Mouse (Mus musculus) heart, embryonic 14.5 days (tissue): ENCODE data around the gene Mecom. TPM values are rescaled to one million over a fixed set of nuclear protein-coding genes. Genes with fewer than 3 reads are reported as not detected.
"Not testable (repeated sequence)": the region's sequence is repeated elsewhere in the genome, so short reads cannot be mapped to it uniquely, and the experiment has no call there.

Experiments
- ATAC-seq: fragments of 200-750 bp; cut with Nextera tagmentation; 2 replicates; pipeline ENCODE4 v1.8.0; 2017; ENCODE audit warnings: low read depth, moderate TSS enrichment; ENCODE audit not compliant: insufficient number of reproducible peaks, insufficient read depth, low FRiP score
- H3K27ac ChIP-seq, 2 experiments: fragments of 200-500 bp in 1 of 2; fragments of 300-500 bp in 1 of 2; sonication (generic) in 1 of 2; replicated peaks in 1 of 2; 2 replicates each; pipeline ENCODE4 v1.5.1; 2012 to 2014; ENCODE audit warnings: low read depth in 2 of 2, low read length in 2 of 2, control low read depth in 1 of 2, mild to moderate bottlenecking in 1 of 2, mixed read lengths in 1 of 2; ENCODE audit not compliant: control insufficient read depth in 1 of 2, insufficient read depth in 1 of 2
- H3K27me3 ChIP-seq: fragments of 300-500 bp; sonication (generic); 2 replicates; pipeline ENCODE4 v1.6.1; 2014; ENCODE audit warnings: mild to moderate bottlenecking, low read length, control low read depth; ENCODE audit not compliant: control insufficient read depth, insufficient read depth
- H3K36me3 ChIP-seq: fragments of 300-500 bp; sonication (generic); 2 replicates; pipeline ENCODE4 v1.6.1; 2014; ENCODE audit warnings: mild to moderate bottlenecking, control low read depth, low read length, mixed read lengths; ENCODE audit not compliant: control insufficient read depth, insufficient read depth
- H3K4me1 ChIP-seq, 2 experiments: fragments of 200-500 bp in 1 of 2; fragments of 300-500 bp in 1 of 2; sonication (generic) in 1 of 2; 2 replicates each; pipeline ENCODE4 v1.6.1; 2012 to 2014; ENCODE audit warnings: low read length in 2 of 2, control low read depth in 1 of 2, mixed read lengths in 1 of 2; ENCODE audit not compliant: control insufficient read depth in 2 of 2, insufficient read depth in 2 of 2
- H3K4me2 ChIP-seq: fragments of 300-500 bp; sonication (generic); 2 replicates; pipeline ENCODE4 v1.6.1; 2014; ENCODE audit warnings: mild to moderate bottlenecking, low read length
- H3K4me3 ChIP-seq, 2 experiments: fragments of 200-500 bp in 1 of 2; fragments of 300-500 bp in 1 of 2; sonication (generic) in 1 of 2; 2 replicates each; pipeline ENCODE4 v1.5.1; 2012 to 2014; ENCODE audit warnings: low read length in 2 of 2, mild to moderate bottlenecking in 2 of 2, control low read depth in 1 of 2, low read depth in 1 of 2, moderate library complexity in 1 of 2; ENCODE audit not compliant: control insufficient read depth in 1 of 2, insufficient read depth in 1 of 2
- H3K9ac ChIP-seq: fragments of 300-500 bp; sonication (generic); 2 replicates; pipeline ENCODE4 v1.6.1; 2014; ENCODE audit warnings: mild to moderate bottlenecking, low read length
- H3K9me3 ChIP-seq: fragments of 300-500 bp; sonication (generic); 2 replicates; pipeline ENCODE4 v1.6.1; 2016; ENCODE audit warnings: low read length, control low read depth; ENCODE audit not compliant: control insufficient read depth
- WGBS: fragments of 180-500 bp; shearing (Covaris S2); extraction: QIAGEN DNeasy Blood & Tissue Kit; methylation state at CpG from one replicate; pipeline ENCODE4 v1.1.7; 2014; 5-methylcytosine and 5-hydroxymethylcytosine counted together
- polyA plus RNA-seq: library from polyadenylated mRNA; unstranded; fragments of >200 nt; fragmentation: Nextera tagmentation; extraction: Ambion mirVana; gene quantifications from 2 replicates; pipeline ENCODE4 v1.2.1, GENCODE M21; 2014

Mecom gene
- polyA plus RNA-seq, 1 experiment from 2014 or later, result 23.0 TPM

GRCm38 (mm10) chr3:30545246-30545645 lies 2.6 kb downstream of the Mecom start:
- H3K36me3 ChIP-seq, result no peaks in the 10 kb centered on the region
- no peaks in the 10 kb centered on the region for H3K9me3 ChIP-seq
- no peak overlapping the region for H3K4me3 ChIP-seq
- WGBS, result 86% methylated on average over 5 of the region's 5 CpGs
- peaks cover 15 to 20% of the 10 kb centered on the region in 2 experiments for H3K4me1 ChIP-seq
- no peak overlapping the region for H3K27ac ChIP-seq
- no peaks in the 10 kb centered on the region for H3K27me3 ChIP-seq
- no peak overlapping the region for H3K9ac ChIP-seq
- no peak overlapping the region for H3K4me2 ChIP-seq
- no peak for ATAC-seq

GRCm38 (mm10) chr3:30544305-30544704 lies 3.5 kb downstream of the Mecom start:
- Histone ChIP-seq H3K27ac (no peak overlapping the region; a peak in 1 of 4 replicates), H3K4me1 (peaks cover 15 to 17% of the 10 kb centered on the region in 2 experiments), H3K4me3 (no peak overlapping the region), H3K9ac (no peak overlapping the region), H3K27me3 (no peaks in the 10 kb centered on the region), H3K4me2 (no peak overlapping the region), H3K36me3 (no peaks in the 10 kb centered on the region), H3K9me3 (no peaks in the 10 kb centered on the region)
- 37% methylated on average over 5 of the region's 5 CpGs for WGBS
- ATAC-seq, result no peak

- Histone ChIP-seq H3K4me1 (no peaks in the 10 kb centered on the region), H3K9me3 (no peaks in the 10 kb centered on the region), H3K4me3 (no peak overlapping the region), H3K9ac (no peak overlapping the region), H3K36me3 (no peaks in the 10 kb centered on the region), H3K4me2 (no peak overlapping the region), H3K27me3 (no peaks in the 10 kb centered on the region), H3K27ac (no peak overlapping the region)
- 79% methylated on average over 11 of the region's 11 CpGs for WGBS
- no peak for ATAC-seq
Observed at GRCm38 (mm10) chr3:30535821-30536220, 12.0 kb downstream of the Mecom start.

- not testable (repeated sequence) for ATAC-seq, H3K36me3 ChIP-seq, H3K4me3 ChIP-seq, H3K4me1 ChIP-seq, H3K9ac ChIP-seq, H3K27ac ChIP-seq, H3K4me2 ChIP-seq, H3K9me3 ChIP-seq
- 48% methylated on average over 3 of the region's 3 CpGs for WGBS
- peaks cover 13% of the 10 kb centered on the region for H3K27me3 ChIP-seq
Observed at GRCm38 (mm10) chr3:30520751-30521150, 27.1 kb downstream of the Mecom start.

GRCm38 (mm10) chr3:30519425-30519824 lies 28.4 kb downstream of the Mecom start:
- Histone ChIP-seq H3K36me3 (no peaks in the 10 kb centered on the region), H3K4me2 (no peak overlapping the region), H3K27me3 (peaks cover 27% of the 10 kb centered on the region), H3K27ac (no peak overlapping the region), H3K9me3 (no peaks in the 10 kb centered on the region), H3K4me3 (no peak overlapping the region), H3K9ac (no peak overlapping the region), H3K4me1 (peaks cover 0 to 4% of the 10 kb centered on the region in 2 experiments; a peak in 2 of 4 replicates)
- ATAC-seq, result no peak
- WGBS, result 58% methylated on average over 1 of the region's 1 CpGs

GRCm38 (mm10) chr3:30515795-30516170 lies 32.0 kb downstream of the Mecom start:
- WGBS, result 16% methylated on average over 9 of the region's 9 CpGs
- peak overlapping the region; percentile 38 to 46; a peak in 2 of 4 replicates for H3K4me3 ChIP-seq
- peak overlapping the region; percentile 74 for H3K4me2 ChIP-seq
- H3K9me3 ChIP-seq, result no peaks in the 10 kb centered on the region
- ATAC-seq, result no peak
- H3K4me1 ChIP-seq, result peaks cover 0 to 4% of the 10 kb centered on the region in 2 experiments; a peak in 2 of 4 replicates
- peaks cover 59% of the 10 kb centered on the region for H3K27me3 ChIP-seq
- peak overlapping the region; percentile 72; the same call in 1 of the 2 replicates for H3K9ac ChIP-seq
- no peaks in the 10 kb centered on the region for H3K36me3 ChIP-seq
- H3K27ac ChIP-seq, result 0 out of 4 replicates have a peak overlapping the region, but pooled peaks of 1 of the 2 experiments have one; percentile 72

GRCm38 (mm10) chr3:30514901-30515794 lies 32.7 kb downstream of the Mecom start:
- peak overlapping the region; percentile 3 to 72; a peak in 2 of 4 replicates for H3K27ac ChIP-seq
- peaks cover 0 to 4% of the 10 kb centered on the region in 2 experiments; a peak in 2 of 4 replicates for H3K4me1 ChIP-seq
- under 1% methylated on average over 62 of the region's 62 CpGs for WGBS
- no peaks in the 10 kb centered on the region for H3K36me3 ChIP-seq
- no peaks in the 10 kb centered on the region for H3K9me3 ChIP-seq
- H3K4me2 ChIP-seq, result peak overlapping the region; percentile 74
- peak overlapping the region; percentile 72 for H3K9ac ChIP-seq
- peak; percentile 79 for ATAC-seq
- peaks cover 65% of the 10 kb centered on the region for H3K27me3 ChIP-seq
- peak overlapping the region; percentile 38 to 46 for H3K4me3 ChIP-seq
